Mouse (Mus musculus) neural tube, embryonic 15.5 days (tissue): ENCODE data around the gene Samd4b. TPM values are rescaled to one million over a fixed set of nuclear protein-coding genes. Genes with fewer than 3 reads are reported as not detected.
A peak's percentile ranks its signal among the peaks of the same experiment; 100 is the strongest.

Source experiments
- ATAC-seq: fragments of 200-750 bp; cut with Nextera tagmentation; 2 replicates; pipeline ENCODE4 v1.8.0; 2017; ENCODE audit warnings: mild to moderate bottlenecking, moderate TSS enrichment, moderate library complexity; ENCODE audit not compliant: low FRiP score
- H3K27ac ChIP-seq: fragments of 300-500 bp; sonication (generic); replicated peaks from 2 replicates; pipeline ENCODE4 v1.5.1; 2015; ENCODE audit warnings: mild to moderate bottlenecking, inconsistent platforms
- H3K27me3 ChIP-seq: fragments of 300-500 bp; sonication (generic); replicated peaks from 2 replicates; pipeline ENCODE4 v1.6.1; 2015; ENCODE audit warnings: inconsistent platforms
- H3K36me3 ChIP-seq: fragments of 300-500 bp; sonication (generic); 2 replicates; pipeline ENCODE4 v1.6.1; 2015; ENCODE audit warnings: inconsistent platforms
- H3K4me1 ChIP-seq: fragments of 300-500 bp; sonication (generic); 2 replicates; pipeline ENCODE4 v1.6.1; 2015; ENCODE audit warnings: inconsistent platforms
- H3K4me2 ChIP-seq: fragments of 300-500 bp; sonication (generic); 2 replicates; pipeline ENCODE4 v1.6.1; 2015; ENCODE audit warnings: inconsistent platforms, mild to moderate bottlenecking, moderate library complexity
- H3K4me3 ChIP-seq: fragments of 300-500 bp; sonication (generic); replicated peaks from 2 replicates; pipeline ENCODE4 v1.5.1; 2015; ENCODE audit warnings: mild to moderate bottlenecking, inconsistent platforms
- H3K9ac ChIP-seq: fragments of 300-500 bp; sonication (generic); replicated peaks from 2 replicates; pipeline ENCODE4 v1.6.1; 2015; ENCODE audit warnings: mild to moderate bottlenecking, inconsistent platforms
- H3K9me3 ChIP-seq: fragments of 300-500 bp; sonication (generic); replicated peaks from 2 replicates; pipeline ENCODE4 v1.6.1; 2016; ENCODE audit warnings: inconsistent platforms
- WGBS: fragments of 180-500 bp; shearing (Covaris S2); methylation state at CpG from one replicate; pipeline ENCODE4 v1.1.7; 2015; ENCODE audit warnings: mixed read lengths; 5-methylcytosine and 5-hydroxymethylcytosine counted together
- polyA plus RNA-seq: library from polyadenylated mRNA; unstranded; fragments of >200 nt; fragmentation: Nextera tagmentation; extraction: Ambion mirVana; gene quantifications from 2 replicates; pipeline ENCODE4 v1.2.1, GENCODE M21; 2015

The Samd4b gene
- 20.3 and 22.8 TPM in 2 replicates for polyA plus RNA-seq

GRCm38 (mm10) chr7:28597642-28598446 is at the start of gene Samd4b, which contains the start of gene Pak4:
Gene Samd4b, minus strand, starts transcription at chr7:28598144.
Gene Pak4, minus strand, starts transcription at chr7:28598185.
- Histone ChIP-seq H3K9me3 (no peaks in the 10 kb centered on the region), H3K4me2 (peak within 1 kb of the TSS; percentile 84), H3K36me3 (no peaks in the 10 kb centered on the region), H3K27me3 (no peaks in the 10 kb centered on the region), H3K9ac (peak within 1 kb of the TSS; percentile 59), H3K27ac (peak within 1 kb of the TSS; percentile 89), H3K4me1 (peaks cover 62% of the 10 kb centered on the region), H3K4me3 (peak within 1 kb of the TSS; percentile 61)
- under 1% methylated on average over 66 of the region's 66 CpGs for WGBS
- ATAC-seq, result peak; percentile 92

- Histone ChIP-seq H3K27ac (no peak overlapping the region), H3K4me2 (no peak overlapping the region), H3K4me1 (no peaks in the 10 kb centered on the region), H3K9me3 (no peaks in the 10 kb centered on the region), H3K4me3 (no peak overlapping the region), H3K9ac (no peak overlapping the region), H3K36me3 (no peaks in the 10 kb centered on the region), H3K27me3 (no peaks in the 10 kb centered on the region)
- WGBS, result 56% methylated on average over 7 of the region's 7 CpGs
- ATAC-seq, result no peak
These were observed 49.1 kb upstream of the Samd4b start for GRCm38 (mm10) chr7:28647016-28647415.

GRCm38 (mm10) chr7:28645947-28646475 is 48.1 kb upstream of the Samd4b start:
- Histone ChIP-seq H3K36me3 (no peaks in the 10 kb centered on the region), H3K27me3 (no peaks in the 10 kb centered on the region), H3K4me2 (no peak overlapping the region), H3K27ac (no peak overlapping the region), H3K9me3 (no peaks in the 10 kb centered on the region), H3K4me1 (no peaks in the 10 kb centered on the region), H3K4me3 (no peak overlapping the region), H3K9ac (no peak overlapping the region)
- no peak for ATAC-seq
- WGBS, result 87% methylated on average over 2 of the region's 2 CpGs

GRCm38 (mm10) chr7:28645366-28645765 is 47.4 kb upstream of the Samd4b start:
- ATAC-seq, result no peak
- Histone ChIP-seq H3K27ac (no peak overlapping the region), H3K4me3 (no peak overlapping the region), H3K4me2 (no peak overlapping the region), H3K27me3 (no peaks in the 10 kb centered on the region), H3K36me3 (no peaks in the 10 kb centered on the region), H3K9ac (no peak overlapping the region), H3K9me3 (no peaks in the 10 kb centered on the region), H3K4me1 (no peaks in the 10 kb centered on the region)
- WGBS, result 41% methylated on average over 6 of the region's 6 CpGs

- no peak for ATAC-seq
- no peak overlapping the region for H3K4me2 ChIP-seq
- no peak overlapping the region for H3K27ac ChIP-seq
- no peaks in the 10 kb centered on the region for H3K27me3 ChIP-seq
- no peaks in the 10 kb centered on the region for H3K36me3 ChIP-seq
- H3K4me3 ChIP-seq, result no peak overlapping the region
- 86% methylated on average over 8 of the region's 8 CpGs for WGBS
- no peaks in the 10 kb centered on the region for H3K4me1 ChIP-seq
- H3K9ac ChIP-seq, result no peak overlapping the region
- H3K9me3 ChIP-seq, result no peaks in the 10 kb centered on the region
These were observed 43.6 kb upstream of the Samd4b start for GRCm38 (mm10) chr7:28641546-28641945.

- H3K9me3 ChIP-seq, result no peaks in the 10 kb centered on the region
- WGBS, result 25% methylated on average over 8 of the region's 8 CpGs
- no peak overlapping the region for H3K4me2 ChIP-seq
- H3K4me1 ChIP-seq, result no peaks in the 10 kb centered on the region
- no peaks in the 10 kb centered on the region for H3K36me3 ChIP-seq
- H3K9ac ChIP-seq, result no peak overlapping the region
- ATAC-seq, result no peak
- H3K27me3 ChIP-seq, result peaks cover 7% of the 10 kb centered on the region
- no peak overlapping the region for H3K27ac ChIP-seq
- no peak overlapping the region for H3K4me3 ChIP-seq
These were observed 39.6 kb upstream of the Samd4b start for GRCm38 (mm10) chr7:28637511-28637910.

- H3K27ac ChIP-seq, result no peak overlapping the region
- no peaks in the 10 kb centered on the region for H3K9me3 ChIP-seq
- ATAC-seq, result no peak
- H3K36me3 ChIP-seq, result no peaks in the 10 kb centered on the region
- no peak overlapping the region for H3K4me2 ChIP-seq
- H3K27me3 ChIP-seq, result peaks cover 36% of the 10 kb centered on the region
- no peak overlapping the region for H3K9ac ChIP-seq
- WGBS, result 75% methylated on average over 4 of the region's 4 CpGs
- peaks cover 14% of the 10 kb centered on the region for H3K4me1 ChIP-seq
- H3K4me3 ChIP-seq, result no peak overlapping the region
These were observed 36.2 kb upstream of the Samd4b start for GRCm38 (mm10) chr7:28634128-28634527.

- no peak for ATAC-seq
- Histone ChIP-seq H3K36me3 (no peaks in the 10 kb centered on the region), H3K4me1 (peaks cover 14% of the 10 kb centered on the region), H3K9me3 (no peaks in the 10 kb centered on the region), H3K4me2 (peak within 1 kb of the TSS; percentile 63), H3K9ac (no peak within 1 kb of the TSS; the same call in 1 of the 2 replicates), H3K27ac (no peak within 1 kb of the TSS), H3K4me3 (peak within 1 kb of the TSS; percentile 33), H3K27me3 (peaks cover 48% of the 10 kb centered on the region)
- WGBS, result 28% methylated on average over 10 of the region's 10 CpGs
These were observed 33.1 kb upstream of the Samd4b start, which contains the start of gene Acp7 for GRCm38 (mm10) chr7:28631073-28631472. Gene Acp7, minus strand, starts transcription at chr7:28631332.

GRCm38 (mm10) chr7:28624791-28625190 is 26.8 kb upstream of the Samd4b start:
- WGBS, result 85% methylated on average over 5 of the region's 5 CpGs
- H3K4me1 ChIP-seq, result peaks cover 2% of the 10 kb centered on the region; the same call in 1 of the 2 replicates

GRCm38 (mm10) chr7:28619098-28619715 is 21.3 kb upstream of the Samd4b start:
- 75% methylated on average over 9 of the region's 9 CpGs for WGBS
- ATAC-seq, result no peak

More at GRCm38 (mm10) chr7:28624791-28625190, 26.8 kb upstream of the Samd4b start:
- Histone ChIP-seq H3K27me3 (peaks cover 19% of the 10 kb centered on the region), H3K9me3 (no peaks in the 10 kb centered on the region), H3K4me2 (no peak overlapping the region), H3K9ac (no peak overlapping the region), H3K4me3 (no peak overlapping the region), H3K27ac (no peak overlapping the region), H3K36me3 (no peaks in the 10 kb centered on the region)
- no peak for ATAC-seq

GRCm38 (mm10) chr7:28605951-28606350 is 8.0 kb upstream of the Samd4b start:
- H3K27ac ChIP-seq, result no peak overlapping the region
- H3K27me3 ChIP-seq, result no peaks in the 10 kb centered on the region
- no peak overlapping the region for H3K4me2 ChIP-seq
- no peaks in the 10 kb centered on the region for H3K9me3 ChIP-seq
- 92% methylated on average over 8 of the region's 8 CpGs for WGBS
- peaks cover 7% of the 10 kb centered on the region for H3K4me1 ChIP-seq
- no peak overlapping the region for H3K9ac ChIP-seq
- H3K36me3 ChIP-seq, result no peaks in the 10 kb centered on the region
- no peak for ATAC-seq
- H3K4me3 ChIP-seq, result no peak overlapping the region

More at GRCm38 (mm10) chr7:28619098-28619715, 21.3 kb upstream of the Samd4b start:
- Histone ChIP-seq H3K4me2 (no peak overlapping the region), H3K27ac (no peak overlapping the region), H3K9me3 (no peaks in the 10 kb centered on the region), H3K27me3 (no peaks in the 10 kb centered on the region), H3K36me3 (no peaks in the 10 kb centered on the region), H3K4me1 (no peaks in the 10 kb centered on the region), H3K9ac (no peak overlapping the region), H3K4me3 (no peak overlapping the region)
